Mouse (Mus musculus): ENCODE measurements around the gene BC051019. TPM values are rescaled to one million over a fixed set of nuclear protein-coding genes. Genes with fewer than 3 reads are reported as not detected.

Gene BC051019
- total and polyA plus RNA-seq, 2 experiments from 2014 or later, result not detected

DNA sequence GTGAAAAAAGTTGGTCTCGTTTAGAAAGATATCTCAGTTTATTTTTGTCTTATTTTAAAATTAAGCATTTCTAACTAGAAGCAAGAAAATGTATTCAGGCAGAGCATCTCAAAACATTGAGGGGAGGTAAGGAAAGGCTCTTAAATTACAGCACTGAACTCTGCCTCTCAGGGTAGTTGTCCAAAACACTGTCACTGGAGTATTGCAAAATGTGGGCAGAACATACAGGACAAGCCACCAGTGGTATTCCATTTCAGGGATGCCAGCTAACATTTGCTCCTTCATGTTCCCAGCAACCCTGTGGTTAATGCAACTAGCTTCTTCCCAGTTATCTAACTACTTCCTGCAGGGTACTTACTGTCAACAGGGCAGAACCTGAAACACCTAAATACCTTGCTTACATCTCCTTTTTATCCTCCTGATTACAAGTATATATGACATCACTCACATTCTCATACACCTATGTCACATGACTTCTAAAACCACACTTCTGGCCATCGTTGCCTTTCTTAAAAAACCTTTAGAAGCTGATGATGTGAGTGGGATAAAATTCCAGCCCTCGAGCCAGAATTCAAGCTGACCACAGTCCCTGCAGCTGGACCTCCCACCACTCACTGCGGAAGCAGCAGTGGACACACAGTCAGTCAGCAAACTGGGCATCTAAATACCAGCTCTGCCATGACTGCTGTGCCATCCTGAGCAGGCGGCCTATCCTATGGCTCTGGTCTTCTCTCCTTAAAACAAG lies 54.1 kb downstream of the BC051019 start:
- no peak for DNase-seq (ENCODE audit: low spot score)
- Histone ChIP-seq H3K9ac (replicated peaks; ENCODE audit: low read depth, low read length) (no peak overlapping the region), H3K4me2 (ENCODE audit: low read depth, low read length) (peak overlapping the region; percentile 83), H3K36me3 (replicated peaks; ENCODE audit: control insufficient read depth, insufficient read depth, low read length) (no peaks in the 10 kb centered on the region), H3K4me1 (ENCODE audit: control insufficient read depth, insufficient read depth) (peaks cover 14% of the 10 kb centered on the region), H3K27ac (ENCODE audit: low read depth) (no peak overlapping the region), H3K27me3 (ENCODE audit: control insufficient read depth, insufficient read depth, low read length) (no peaks in the 10 kb centered on the region), H3K9me3 (replicated peaks; ENCODE audit: control insufficient read depth, low read length) (no peaks in the 10 kb centered on the region), H3K4me3 (ENCODE audit: low read depth, low read length) (no peak overlapping the region)
- 67% methylated on average over 5 of the region's 5 CpGs for WGBS
- ATAC-seq (ENCODE audit: insufficient read depth, low read depth), result no peak
- no peak for TF ChIP-seq CTCF (IDR thresholded peaks at IDR 0.05; ENCODE audit: low read depth)
- no peak for TF ChIP-seq EP300 (IDR thresholded peaks at IDR 0.05; ENCODE audit: low read depth)

DNA sequence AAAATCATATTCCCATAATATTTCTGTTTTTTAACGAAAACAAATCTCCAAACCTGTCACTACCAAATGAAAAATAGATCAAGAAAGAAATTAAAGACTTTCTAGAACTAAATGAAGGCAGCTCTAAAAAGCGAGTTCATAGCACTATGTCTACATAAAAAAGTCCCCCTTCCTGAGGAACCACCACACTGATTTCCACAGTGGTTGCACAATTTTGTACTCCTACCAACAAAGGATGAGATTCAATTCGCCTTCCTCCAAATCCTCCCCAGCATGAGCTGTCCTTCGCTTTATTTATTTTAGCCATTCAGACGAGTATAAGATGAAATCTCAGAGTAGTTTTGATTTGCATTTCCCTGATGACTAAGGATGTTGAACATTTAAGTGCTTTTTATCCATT lies 57.0 kb downstream of the BC051019 start:
- no peak overlapping the region for H3K9ac ChIP-seq (replicated peaks; ENCODE audit: low read depth, low read length)
- no peak overlapping the region for H3K4me2 ChIP-seq (ENCODE audit: low read depth, low read length)
- DNase-seq (ENCODE audit: low spot score) (no peak), ATAC-seq (ENCODE audit: insufficient read depth, low read depth) (no peak)
- H3K36me3 ChIP-seq (replicated peaks; ENCODE audit: control insufficient read depth, insufficient read depth, low read length), result no peaks in the 10 kb centered on the region
- H3K27me3 ChIP-seq (ENCODE audit: control insufficient read depth, insufficient read depth, low read length), result no peaks in the 10 kb centered on the region
- H3K4me1 ChIP-seq (ENCODE audit: control insufficient read depth, insufficient read depth), result peaks cover 18% of the 10 kb centered on the region
- no peak overlapping the region for H3K4me3 ChIP-seq (ENCODE audit: low read depth, low read length)
- TF ChIP-seq EP300 (IDR thresholded peaks at IDR 0.05; ENCODE audit: low read depth), result no peak
- no peak for TF ChIP-seq CTCF (IDR thresholded peaks at IDR 0.05; ENCODE audit: low read depth)
- no peaks in the 10 kb centered on the region for H3K9me3 ChIP-seq (replicated peaks; ENCODE audit: control insufficient read depth, low read length)
- no peak overlapping the region for H3K27ac ChIP-seq (ENCODE audit: low read depth)
- 80% methylated on average over 5 of the region's 5 CpGs for WGBS

DNA sequence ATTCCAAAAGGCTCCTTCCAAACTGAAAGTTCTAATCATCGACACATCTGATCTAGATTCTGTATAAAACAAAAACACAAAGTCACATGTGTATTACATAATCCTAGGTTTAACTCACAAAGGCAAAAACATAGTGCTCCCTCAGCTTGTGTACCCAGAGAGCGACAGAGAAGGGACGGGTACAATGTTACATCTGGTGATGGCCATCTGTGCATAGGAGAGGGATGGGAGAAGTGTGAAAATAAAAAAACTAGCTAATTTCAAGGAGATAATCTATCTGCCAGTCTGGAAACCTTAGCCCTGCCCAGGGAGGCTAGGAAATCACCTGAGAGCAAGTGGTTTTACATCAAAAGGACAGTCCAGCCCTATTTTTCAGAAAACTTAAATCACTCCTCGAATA lies 61.0 kb downstream of the BC051019 start:
- peaks cover 5% of the 10 kb centered on the region; the same call in 1 of the 2 replicates for H3K4me1 ChIP-seq (ENCODE audit: control insufficient read depth, insufficient read depth)
- no peak overlapping the region for H3K27ac ChIP-seq (ENCODE audit: low read depth)
- H3K9ac ChIP-seq (replicated peaks; ENCODE audit: low read depth, low read length), result no peak overlapping the region
- DNase-seq (ENCODE audit: low spot score) (no peak), ATAC-seq (ENCODE audit: insufficient read depth, low read depth) (no peak)
- TF ChIP-seq EP300 (IDR thresholded peaks at IDR 0.05; ENCODE audit: low read depth) (no peak), CTCF (IDR thresholded peaks at IDR 0.05; ENCODE audit: low read depth) (no peak)
- no peak overlapping the region for H3K4me2 ChIP-seq (ENCODE audit: low read depth, low read length)
- H3K9me3 ChIP-seq (replicated peaks; ENCODE audit: control insufficient read depth, low read length), result no peaks in the 10 kb centered on the region
- no peaks in the 10 kb centered on the region for H3K36me3 ChIP-seq (replicated peaks; ENCODE audit: control insufficient read depth, insufficient read depth, low read length)
- no peaks in the 10 kb centered on the region for H3K27me3 ChIP-seq (ENCODE audit: control insufficient read depth, insufficient read depth, low read length)
- WGBS, result 88% methylated on average over 4 of the region's 4 CpGs
- H3K4me3 ChIP-seq (ENCODE audit: low read depth, low read length), result no peak overlapping the region

Other genes starting within 250 kb of the BC051019 start
- gene Trim66, start 215.7 kb downstream of the BC051019 start, total RNA-seq (2014; rRNA removed; ENCODE audit: low replicate concordance), result 0.08 TPM in 1 of 2 replicates, not detected in the other
- not detected in 2 replicates for gene Trim66, start 215.7 kb downstream of the BC051019 start, polyA plus RNA-seq (2015; fragmentation: Nextera tagmentation; extraction: Ambion mirVana)
- 267 and 380 TPM in 2 replicates for gene Rpl27a, start 204.7 kb downstream of the BC051019 start, total RNA-seq (2014; rRNA removed; ENCODE audit: low replicate concordance)
- gene Rpl27a, start 204.7 kb downstream of the BC051019 start, polyA plus RNA-seq (2015; fragmentation: Nextera tagmentation; extraction: Ambion mirVana), result 66.4 and 68.8 TPM in 2 replicates
- gene St5, start 20.2 kb downstream of the BC051019 start, total RNA-seq (2014; rRNA removed; ENCODE audit: low replicate concordance), result 58.8 and 60.7 TPM in 2 replicates
- 26.9 and 28.8 TPM in 2 replicates for gene St5, start 20.2 kb downstream of the BC051019 start, polyA plus RNA-seq (2015; fragmentation: Nextera tagmentation; extraction: Ambion mirVana)
- gene Akip1, start 20.2 kb downstream of the BC051019 start, total RNA-seq (2014; rRNA removed; ENCODE audit: low replicate concordance), result 6.9 and 14.8 TPM in 2 replicates
- 29.5 and 32.7 TPM in 2 replicates for gene Akip1, start 20.2 kb downstream of the BC051019 start, polyA plus RNA-seq (2015; fragmentation: Nextera tagmentation; extraction: Ambion mirVana)
- gene Ascl3, start 7.9 kb upstream of the BC051019 start, total RNA-seq (2014; rRNA removed; ENCODE audit: low replicate concordance), result not detected in 2 replicates
- gene Ascl3, start 7.9 kb upstream of the BC051019 start, polyA plus RNA-seq (2015; fragmentation: Nextera tagmentation; extraction: Ambion mirVana), result 0.34 TPM in 1 of 2 replicates, not detected in the other
- 111 and 142 TPM in 2 replicates for gene Tmem9b, start 29.0 kb upstream of the BC051019 start, total RNA-seq (2014; rRNA removed; ENCODE audit: low replicate concordance)
- 72.9 and 74.8 TPM in 2 replicates for gene Tmem9b, start 29.0 kb upstream of the BC051019 start, polyA plus RNA-seq (2015; fragmentation: Nextera tagmentation; extraction: Ambion mirVana)
- 0.15 and 0.53 TPM in 2 replicates for gene Nrip3, start 58.2 kb upstream of the BC051019 start, total RNA-seq (2014; rRNA removed; ENCODE audit: low replicate concordance)
- gene Nrip3, start 58.2 kb upstream of the BC051019 start, polyA plus RNA-seq (2015; fragmentation: Nextera tagmentation; extraction: Ambion mirVana), result 0.18 and 0.33 TPM in 2 replicates
- 9.7 and 16.8 TPM in 2 replicates for gene Scube2, start 141.8 kb upstream of the BC051019 start, total RNA-seq (2014; rRNA removed; ENCODE audit: low replicate concordance)
- 6.4 and 8.3 TPM in 2 replicates for gene Scube2, start 141.8 kb upstream of the BC051019 start, polyA plus RNA-seq (2015; fragmentation: Nextera tagmentation; extraction: Ambion mirVana)
- 171 and 205 TPM in 2 replicates for gene Dennd5a, start 236.6 kb upstream of the BC051019 start, total RNA-seq (2014; rRNA removed; ENCODE audit: low replicate concordance)
- 31.1 and 34.6 TPM in 2 replicates for gene Dennd5a, start 236.6 kb upstream of the BC051019 start, polyA plus RNA-seq (2015; fragmentation: Nextera tagmentation; extraction: Ambion mirVana)